Mouse (Mus musculus) liver, adult (tissue): ENCODE results near the gene Ctse.

Experiments
- GATA4 ChIP-seq: IDR thresholded peaks from 2 replicates; pipeline ENCODE4 v1.6.1; 2014; ENCODE audit warnings: mild to moderate bottlenecking, low read length; ENCODE audit not compliant: insufficient replicate concordance

The Ctse gene

GRCm38 (mm10) chr1:131637791-131638540, at the start of gene Ctse:
Ctse (plus strand) TSS chr1:131638306.
- peak; percentile 85 for TF ChIP-seq GATA4

GRCm38 (mm10) chr1:131598905-131599304, 39.2 kb upstream of the Ctse start, which contains the start of gene Avpr1b:
Avpr1b (plus strand) TSS chr1:131599239.
- TF ChIP-seq GATA4 = no peak

- TF ChIP-seq GATA4 = no peak
These were observed 37.8 kb upstream of the Ctse start for GRCm38 (mm10) chr1:131600314-131600713.

GRCm38 (mm10) chr1:131606719-131607118, 31.4 kb upstream of the Ctse start:
- no peak for TF ChIP-seq GATA4

- peak; percentile 11; the same call in 1 of the 2 replicates for TF ChIP-seq GATA4
These were observed 25.4 kb upstream of the Ctse start for GRCm38 (mm10) chr1:131612556-131613155.

GRCm38 (mm10) chr1:131613361-131614133, 24.6 kb upstream of the Ctse start:
- TF ChIP-seq GATA4 = no peak

- TF ChIP-seq GATA4 = no peak
These were observed 23.5 kb upstream of the Ctse start for GRCm38 (mm10) chr1:131614641-131615040.

- TF ChIP-seq GATA4 = no peak
These were observed 22.0 kb upstream of the Ctse start for GRCm38 (mm10) chr1:131616131-131616530.

GRCm38 (mm10) chr1:131616546-131617220, 21.4 kb upstream of the Ctse start:
- no peak for TF ChIP-seq GATA4

- TF ChIP-seq GATA4 = no peak
These were observed 19.5 kb upstream of the Ctse start for GRCm38 (mm10) chr1:131618576-131618975.

- TF ChIP-seq GATA4 = peak; percentile 44; the same call in 1 of the 2 replicates
These were observed 18.8 kb upstream of the Ctse start for GRCm38 (mm10) chr1:131619348-131619747.

GRCm38 (mm10) chr1:131623644-131624043, 14.5 kb upstream of the Ctse start:
- TF ChIP-seq GATA4 = peak; percentile 100

GRCm38 (mm10) chr1:131624175-131624835, 13.8 kb upstream of the Ctse start:
- TF ChIP-seq GATA4 = no peak

GRCm38 (mm10) chr1:131626200-131626599, 11.9 kb upstream of the Ctse start:
- no peak for TF ChIP-seq GATA4

- TF ChIP-seq GATA4 = no peak
These were observed 3.6 kb upstream of the Ctse start for GRCm38 (mm10) chr1:131634495-131634894.
